Mouse (Mus musculus) kidney, adult 2 months (tissue): ENCODE results near the gene Fads6. TPM values are rescaled to one million over a fixed set of nuclear protein-coding genes. Genes with fewer than 3 reads are reported as not detected.

ENCODE experiments used
- DNase-seq: peaks from one replicate; pipeline ENCODE4 v3.0.0; 2021
- H3K27ac ChIP-seq: fragments of 200-500 bp; 2 replicates; pipeline ENCODE4 v1.5.1; 2012; ENCODE audit warnings: low read depth, low read length, control low read depth, inconsistent platforms; ENCODE audit not compliant: insufficient read depth
- H3K27me3 ChIP-seq: fragments of 200-500 bp; replicated peaks from 2 replicates; pipeline ENCODE4 v1.6.1; 2012; ENCODE audit warnings: mild to moderate bottlenecking, moderate library complexity, low read length, inconsistent platforms; ENCODE audit not compliant: control insufficient read depth, insufficient read depth
- H3K36me3 ChIP-seq: fragments of 200-500 bp; 2 replicates; pipeline ENCODE4 v1.6.1; 2012; ENCODE audit warnings: mild to moderate bottlenecking, moderate library complexity, low read length, inconsistent platforms; ENCODE audit not compliant: control insufficient read depth, insufficient read depth
- H3K4me1 ChIP-seq: fragments of 200-500 bp; 2 replicates; pipeline ENCODE4 v1.6.1; 2011; ENCODE audit warnings: low read length; ENCODE audit not compliant: control insufficient read depth, insufficient read depth
- H3K4me3 ChIP-seq: fragments of 200-500 bp; 2 replicates; pipeline ENCODE4 v1.5.1; 2011; ENCODE audit warnings: mild to moderate bottlenecking, low read depth, low read length, control low read depth; ENCODE audit not compliant: insufficient read depth
- CTCF ChIP-seq: fragments of 200-500 bp; conservative IDR thresholded peaks from 2 replicates; pipeline ENCODE4 v1.5.1; 2011; ENCODE audit warnings: low read depth, mild to moderate bottlenecking, control low read depth, low read length, moderate library complexity, mixed read lengths; ENCODE audit not compliant: insufficient read depth, insufficient read length
- POLR2A ChIP-seq: fragments of 200-500 bp; IDR thresholded peaks from one replicate; pipeline ENCODE4 v1.6.1; 2011; ENCODE audit warnings: low read depth, low read length, control low read depth
- WGBS: fragments of 180-500 bp; shearing (Covaris S2); methylation state at CpG from one replicate; pipeline ENCODE4 v1.1.7; 2018; 5-methylcytosine and 5-hydroxymethylcytosine counted together
- polyA plus RNA-seq: library from polyadenylated mRNA; depleted of rRNA; stranded (reverse); fragments of >200 nt; gene quantifications from 2 replicates; pipeline ENCODE4 v1.2.3, GENCODE M21; 2012

Fads6 gene
- polyA plus RNA-seq, 1 experiment = 14.0 TPM

DNA sequence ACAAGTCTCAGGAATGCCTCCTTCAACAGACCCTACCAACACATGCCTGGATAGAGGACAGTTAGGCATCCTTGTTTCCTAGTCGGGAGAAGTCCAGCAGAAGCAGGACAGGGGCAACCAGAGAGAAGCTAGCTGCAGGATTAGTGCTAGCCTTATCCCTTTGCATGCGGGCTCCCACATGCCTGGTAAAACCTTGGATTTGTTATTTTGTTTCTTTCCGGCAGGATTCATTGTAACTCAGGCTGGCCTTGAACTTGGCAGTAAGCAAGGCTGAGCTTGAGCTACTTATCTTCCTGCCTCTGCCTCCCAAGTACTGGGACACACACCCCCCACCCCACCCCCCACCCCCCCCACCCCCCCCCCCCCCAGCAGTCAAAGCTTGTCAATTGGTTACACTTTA lies 46.2 kb downstream of the Fads6 start:
- no peak for DNase-seq
- 68% methylated on average over 3 of the region's 3 CpGs for WGBS
- H3K4me1 ChIP-seq = peaks cover 4% of the 10 kb centered on the region; the same call in 1 of the 2 replicates
- H3K27ac ChIP-seq = no peak overlapping the region
- H3K4me3 ChIP-seq = no peak overlapping the region
- peaks cover 1% of the 10 kb centered on the region; the same call in 1 of the 2 replicates for H3K27me3 ChIP-seq
- no peaks in the 10 kb centered on the region for H3K36me3 ChIP-seq
- TF ChIP-seq POLR2A = no peak
- no peak for TF ChIP-seq CTCF

DNA sequence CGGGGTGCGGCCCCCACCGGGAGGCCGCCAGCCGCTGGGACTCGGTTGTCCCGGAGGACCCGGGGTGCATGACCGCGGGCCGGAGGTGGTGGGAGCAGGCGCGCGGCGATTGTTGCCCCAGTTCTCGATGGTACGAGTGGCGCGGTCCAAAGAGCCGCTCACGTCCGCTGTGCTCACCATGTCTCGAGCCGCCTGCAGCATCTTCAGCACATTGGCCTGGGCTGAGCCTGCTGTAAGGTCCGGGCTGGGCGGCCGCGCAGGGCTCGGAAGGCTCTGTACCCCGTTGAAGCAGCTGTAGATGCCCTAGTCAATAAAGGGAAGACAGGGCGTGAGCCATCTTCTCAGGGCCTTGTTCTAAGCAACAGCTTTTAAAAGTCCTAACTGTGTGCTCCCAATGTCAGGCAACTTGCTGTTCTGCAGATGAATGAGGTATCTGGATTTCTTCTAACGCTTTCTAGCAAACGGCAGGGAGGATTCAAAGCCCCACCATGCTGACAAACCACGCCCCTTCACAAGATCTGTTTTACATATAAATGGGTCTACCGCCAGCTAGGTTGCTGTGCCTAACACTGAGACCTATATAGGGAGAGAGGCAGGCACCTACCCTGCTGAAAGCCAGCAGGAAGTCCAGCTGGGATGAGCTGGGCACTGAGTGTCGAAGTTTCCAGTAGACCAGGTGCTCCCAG lies 46.9 kb downstream of the Fads6 start:
- Histone ChIP-seq H3K27me3 (peaks cover 1% of the 10 kb centered on the region; the same call in 1 of the 2 replicates), H3K4me1 (peaks cover 4% of the 10 kb centered on the region; the same call in 1 of the 2 replicates), H3K27ac (no peak overlapping the region), H3K4me3 (no peak overlapping the region), H3K36me3 (no peaks in the 10 kb centered on the region)
- DNase-seq = no peak
- WGBS = 5% methylated on average over 36 of the region's 36 CpGs
- no peak for TF ChIP-seq POLR2A
- no peak for TF ChIP-seq CTCF

DNA sequence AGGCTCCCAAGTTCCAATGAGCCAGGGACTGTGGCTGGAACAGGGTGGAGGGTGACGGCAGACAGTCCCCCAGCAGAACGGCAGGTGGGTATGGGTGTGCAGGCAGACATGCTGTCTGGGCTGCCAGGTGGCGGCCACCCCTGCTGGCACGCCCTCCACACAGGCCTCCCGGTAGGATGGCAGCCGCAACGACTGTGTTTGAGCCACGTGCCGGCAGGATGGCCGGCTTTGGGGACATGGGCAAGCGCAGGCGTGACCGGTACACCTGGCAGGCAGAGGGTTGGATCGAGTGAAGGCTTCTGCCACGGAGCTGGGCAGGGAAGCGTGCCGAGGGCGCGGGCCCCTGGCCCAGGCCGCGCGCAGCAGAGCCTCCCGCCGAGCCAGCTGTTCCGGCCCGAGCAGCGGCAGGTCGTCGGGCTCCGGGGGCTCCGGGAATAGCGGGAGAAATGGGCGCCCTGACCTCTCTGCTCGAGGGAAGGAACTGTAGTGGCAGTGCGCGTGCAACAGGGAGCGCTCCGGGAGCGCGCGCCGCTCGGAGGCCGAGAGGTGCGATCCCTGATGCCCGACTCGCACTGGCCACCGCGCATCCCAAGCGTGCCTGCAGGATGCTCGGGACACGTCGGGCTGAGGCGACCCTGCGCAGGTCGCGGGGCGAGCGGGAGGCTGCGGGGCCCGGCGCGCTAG lies 47.6 kb downstream of the Fads6 start:
- H3K4me3 ChIP-seq = no peak overlapping the region
- no peak for DNase-seq
- H3K36me3 ChIP-seq = no peaks in the 10 kb centered on the region
- 3% methylated on average over 63 of the region's 63 CpGs for WGBS
- H3K27ac ChIP-seq = no peak overlapping the region
- TF ChIP-seq POLR2A (no peak), CTCF (peak; percentile 31; the same call in 1 of the 2 replicates)
- peaks cover 4% of the 10 kb centered on the region; the same call in 1 of the 2 replicates for H3K4me1 ChIP-seq
- peaks cover 1% of the 10 kb centered on the region; the same call in 1 of the 2 replicates for H3K27me3 ChIP-seq

DNA sequence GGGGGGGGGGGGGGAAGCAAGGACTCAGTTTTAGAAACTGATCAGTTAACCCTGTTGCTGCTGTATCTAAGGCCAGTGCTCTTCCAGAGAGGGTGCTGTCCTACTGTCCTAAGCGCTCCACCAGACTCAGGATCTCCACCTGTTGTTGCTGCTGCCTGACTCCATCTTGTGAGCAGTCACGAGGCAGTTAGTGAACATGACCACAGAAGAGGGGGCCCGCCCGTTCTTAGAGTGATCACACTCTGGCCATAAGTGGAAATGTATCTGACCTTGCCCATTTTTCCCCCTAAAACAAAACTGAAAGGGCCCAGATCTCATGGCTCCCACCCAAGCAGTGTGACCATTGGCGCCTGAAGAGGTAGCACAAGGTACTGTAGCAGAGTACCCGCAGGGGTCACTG lies 49.5 kb downstream of the Fads6 start:
- H3K27me3 ChIP-seq = peaks cover 1% of the 10 kb centered on the region; the same call in 1 of the 2 replicates
- no peak overlapping the region for H3K27ac ChIP-seq
- no peaks in the 10 kb centered on the region for H3K36me3 ChIP-seq
- 70% methylated on average over 6 of the region's 6 CpGs for WGBS
- H3K4me3 ChIP-seq = no peak overlapping the region
- TF ChIP-seq CTCF = no peak
- TF ChIP-seq POLR2A = no peak
- no peak for DNase-seq
- H3K4me1 ChIP-seq = peaks cover 4% of the 10 kb centered on the region; the same call in 1 of the 2 replicates

DNA sequence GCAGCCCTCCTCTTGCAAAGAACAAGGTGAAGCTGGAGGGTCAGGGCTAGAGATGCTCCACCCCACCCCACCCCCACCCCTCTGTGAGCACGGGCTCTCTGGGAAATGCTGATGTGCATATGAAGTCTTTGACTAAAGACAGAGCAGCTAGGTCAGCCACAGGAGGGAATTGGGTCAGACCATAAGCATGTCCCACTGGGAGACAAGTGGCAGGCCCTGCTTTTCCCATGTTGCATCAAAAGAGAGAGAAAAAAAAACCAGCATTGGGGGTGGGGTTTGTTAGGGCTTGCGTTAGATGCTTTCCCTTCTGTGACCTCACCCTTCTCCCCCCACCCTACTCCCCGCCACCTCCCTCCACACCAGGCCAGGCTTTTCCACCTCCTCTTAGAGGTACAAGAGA lies 50.2 kb downstream of the Fads6 start:
- Histone ChIP-seq H3K27me3 (peaks cover 1% of the 10 kb centered on the region; the same call in 1 of the 2 replicates), H3K36me3 (no peaks in the 10 kb centered on the region), H3K4me3 (no peak overlapping the region), H3K4me1 (peaks cover 4% of the 10 kb centered on the region; the same call in 1 of the 2 replicates), H3K27ac (no peak overlapping the region)
- no peak for DNase-seq
- TF ChIP-seq CTCF = no peak
- TF ChIP-seq POLR2A = no peak
- 36% methylated on average over 3 of the region's 3 CpGs for WGBS

DNA sequence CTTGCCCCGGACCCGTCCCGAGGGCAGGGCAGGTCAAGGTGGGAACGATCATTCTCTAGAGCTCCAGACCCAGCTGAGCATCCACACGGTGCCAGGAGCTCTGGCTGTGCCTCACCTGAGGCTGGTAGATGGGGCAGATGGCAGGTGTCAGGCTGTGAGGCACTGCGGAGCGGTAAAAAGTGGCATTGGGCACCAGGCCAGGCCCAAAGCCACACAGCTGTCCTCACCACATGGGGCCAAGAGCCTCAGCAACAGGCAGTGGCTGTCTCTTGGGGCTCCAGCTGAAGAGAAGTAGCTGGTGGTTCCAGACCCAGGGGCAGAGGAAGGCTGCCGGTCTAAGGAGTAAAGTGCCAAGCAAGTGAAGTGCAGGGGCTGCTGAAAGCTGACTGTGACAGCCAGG lies 51.1 kb downstream of the Fads6 start:
- WGBS = 73% methylated on average over 8 of the region's 8 CpGs
- no peak overlapping the region for H3K27ac ChIP-seq
- no peak overlapping the region for H3K4me3 ChIP-seq
- DNase-seq = no peak
- H3K27me3 ChIP-seq = peaks cover 1% of the 10 kb centered on the region; the same call in 1 of the 2 replicates
- no peaks in the 10 kb centered on the region for H3K36me3 ChIP-seq
- TF ChIP-seq POLR2A (no peak), CTCF (no peak)
- peaks cover 4% of the 10 kb centered on the region; the same call in 1 of the 2 replicates for H3K4me1 ChIP-seq

DNA sequence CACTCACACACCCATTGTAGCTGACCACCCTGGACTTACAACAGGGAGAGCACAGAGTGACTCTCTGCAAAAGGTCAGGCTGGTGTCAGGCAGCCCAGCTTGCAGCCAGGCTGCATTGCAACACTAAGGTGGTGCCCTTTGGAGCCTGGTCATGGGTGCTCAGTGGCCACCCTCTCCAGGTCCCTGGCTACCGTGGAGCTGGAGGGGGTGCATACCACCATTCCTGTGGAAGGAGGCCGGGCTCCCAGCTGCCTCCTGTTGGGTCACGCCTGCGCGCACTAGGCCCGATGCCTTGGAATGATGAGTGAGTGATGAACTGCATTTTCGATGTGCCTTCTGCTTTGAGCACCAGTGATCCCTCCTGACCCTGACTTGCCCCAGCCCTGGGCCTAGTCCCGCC lies 52.6 kb downstream of the Fads6 start:
- Histone ChIP-seq H3K4me3 (no peak overlapping the region), H3K27ac (no peak overlapping the region), H3K4me1 (peaks cover 3% of the 10 kb centered on the region; the same call in 1 of the 2 replicates), H3K27me3 (0 out of 2 replicates have a peak, but pooled peaks cover 1% of the 10 kb centered on the region), H3K36me3 (no peaks in the 10 kb centered on the region)
- WGBS = 79% methylated on average over 8 of the region's 8 CpGs
- peak; percentile 41 for DNase-seq
- TF ChIP-seq POLR2A = no peak
- TF ChIP-seq CTCF = no peak
